27 mouse cellular contexts compared by ENCODE assay signal in the genomic region with DNA sequence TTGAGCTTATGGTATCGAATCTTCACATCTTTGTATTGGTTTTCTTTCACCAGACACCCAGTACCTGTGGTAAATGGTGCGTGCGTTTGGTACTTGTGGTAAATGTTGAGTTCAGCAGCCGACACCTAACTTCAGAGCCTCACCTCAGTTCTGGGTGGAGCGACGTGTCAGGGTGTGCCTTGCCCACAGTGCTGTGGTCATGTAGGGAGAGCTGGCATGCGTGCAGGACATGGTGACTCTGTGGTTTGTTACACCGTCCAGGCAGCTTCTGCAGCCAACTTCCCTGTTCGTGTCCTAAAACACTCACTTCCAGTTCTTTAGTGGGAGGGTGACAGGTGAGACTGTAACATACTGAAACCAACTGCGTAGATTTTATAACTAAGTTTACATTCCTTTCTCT.
DNase-seq lines count a peak whose midpoint lies in the region; ATAC-seq and TF ChIP-seq lines count a peak whose summit lies in the region.
"Had no signal": no experiment of that assay in that cellular context is flagged by ENCODE, and none has a peak within 500 bp of the region (broad histone marks: within the 10 kb centered on the region; RNA-seq: fewer than 3 reads in every experiment).

No protein-coding gene starts in this region.

- 0 out of 2 replicates have a peak overlapping the region, but pooled peaks have one; percentile 1 for H3K4me2 ChIP-seq in kidney, postnatal 0 days (ENCODE audit: low read length)
- H3K4me2 ChIP-seq in intestine, postnatal 0 days (replicated peaks; ENCODE audit: low read depth) = peak overlapping the region; percentile 48
- H3K4me2 ChIP-seq in stomach, embryonic 16.5 days (ENCODE audit: low read depth, low read length) = no peak overlapping the region
- H3K4me2 ChIP-seq: embryonic facial prominence, embryonic 12.5 days; heart, embryonic 12.5 days; limb, embryonic 13.5 days; liver, embryonic 12.5 days; lung, embryonic 14.5 days; neural tube, embryonic 13.5 days had no signal

- WGBS in kidney, postnatal 0 days = 68% methylated on average over 10 of the region's 10 CpGs
- 37% methylated on average over 10 of the region's 10 CpGs for WGBS in intestine, postnatal 0 days
- WGBS in stomach, embryonic 16.5 days = 75% methylated on average over 10 of the region's 10 CpGs

- no peak overlapping the region for H3K4me3 ChIP-seq in kidney, postnatal 0 days (replicated peaks; ENCODE audit: low read depth, low read length)
- H3K4me3 ChIP-seq in intestine, postnatal 0 days (ENCODE audit: low read depth, low read length) = no peak overlapping the region
- no peak overlapping the region for H3K4me3 ChIP-seq in stomach, embryonic 16.5 days (replicated peaks; ENCODE audit: low read length)
- H3K4me3 ChIP-seq in left cerebral cortex, adult 2 months = no peak overlapping the region
- H3K4me3 ChIP-seq: embryonic facial prominence, embryonic 12.5 days; heart, embryonic 12.5 days; limb, embryonic 13.5 days; liver, embryonic 12.5 days; midbrain, embryonic 10.5 days; myocyte; neural tube, embryonic 13.5 days had no signal

- DNase-seq in kidney, postnatal 0 days (ENCODE audit: low spot score) = no peak
- DNase-seq in kidney, postnatal 10 days = no peak
- no peak for DNase-seq in layer of hippocampus, adult 9-11 months
- no peak for DNase-seq in left cerebral cortex, adult 2 months (ENCODE audit: extremely low spot score in 1 of 2, low spot score in 2 of 2)
- DNase-seq: adrenal gland, adult 8-10 months; cerebellum, adult 11-12 months; cerebellum, postnatal 10 days; forebrain, postnatal 0 days; gastrocnemius, postnatal 14 days; heart, adult 18-20 months; heart, postnatal 10 days; kidney, adult 2 months; lung, embryonic 14.5 days; right cerebral cortex, postnatal 4 days had no signal

- H3K27me3 ChIP-seq in kidney, postnatal 0 days (ENCODE audit: insufficient read depth, low read length) = no peaks in the 10 kb centered on the region
- no peaks in the 10 kb centered on the region for H3K27me3 ChIP-seq in intestine, postnatal 0 days (replicated peaks; ENCODE audit: control insufficient read depth, insufficient read depth, low read length)
- no peaks in the 10 kb centered on the region for H3K27me3 ChIP-seq in stomach, embryonic 16.5 days (ENCODE audit: control insufficient read depth, insufficient read depth, low read length)
- H3K27me3 ChIP-seq: embryonic facial prominence, embryonic 12.5 days; heart, embryonic 12.5 days; limb, embryonic 13.5 days; liver, embryonic 12.5 days; neural tube, embryonic 13.5 days; Patski had no signal

- H3K36me3 ChIP-seq in kidney, postnatal 0 days (ENCODE audit: insufficient read depth, low read length) = 0 out of 2 replicates have a peak, but pooled peaks cover 4% of the 10 kb centered on the region
- no peaks in the 10 kb centered on the region; the same call in 1 of the 2 replicates for H3K36me3 ChIP-seq in intestine, postnatal 0 days (ENCODE audit: control insufficient read depth, insufficient read depth)
- 0 out of 2 replicates have a peak, but pooled peaks cover 4% of the 10 kb centered on the region for H3K36me3 ChIP-seq in stomach, embryonic 16.5 days (ENCODE audit: control insufficient read depth, insufficient read depth, low read length)
- H3K36me3 ChIP-seq: embryonic facial prominence, embryonic 12.5 days; G1E; liver, embryonic 12.5 days had no signal

- peaks cover 2% of the 10 kb centered on the region; the same call in 1 of the 2 replicates for H3K4me1 ChIP-seq in kidney, postnatal 0 days (replicated peaks; ENCODE audit: insufficient read depth, low read length)
- H3K4me1 ChIP-seq in intestine, postnatal 0 days (replicated peaks; ENCODE audit: control insufficient read depth, insufficient read depth, low read length) = no peaks in the 10 kb centered on the region; the same call in 1 of the 2 replicates
- peaks cover 14% of the 10 kb centered on the region for H3K4me1 ChIP-seq in stomach, embryonic 16.5 days (ENCODE audit: control insufficient read depth, insufficient read depth, low read length)
- H3K4me1 ChIP-seq: embryonic facial prominence, embryonic 12.5 days; limb, embryonic 13.5 days; midbrain, embryonic 10.5 days had no signal

- intact Hi-C loops in left cerebral cortex, adult 2 months (cut with DNase I) = loop anchor here (5.0 kb wide), 1 partner anchor 267 kb away; no protein-coding TSS in a partner anchor

- ATAC-seq in kidney, postnatal 0 days (replicated peaks; ENCODE audit: low FRiP score, low read depth) = no peak
- peak; percentile 78 for ATAC-seq in granulocyte monocyte progenitor cell, adult 5-6 weeks (replicated peaks; ENCODE audit: poor library complexity, severe bottlenecking)
- peak; percentile 56 for ATAC-seq in intestine, postnatal 0 days
- 0 out of 2 replicates have a peak, but pooled peaks have one; percentile 52 for ATAC-seq in stomach, embryonic 16.5 days (ENCODE audit: insufficient read depth, low FRiP score)
- ATAC-seq: forebrain, postnatal 0 days; liver, embryonic 12.5 days; midbrain, embryonic 16.5 days; Patski had no signal

- H3K27ac ChIP-seq in kidney, postnatal 0 days = peak overlapping the region; percentile 58
- H3K27ac ChIP-seq in intestine, postnatal 0 days (ENCODE audit: low read depth, low read length) = peak overlapping the region; percentile 79
- no peak overlapping the region for H3K27ac ChIP-seq in stomach, embryonic 16.5 days (ENCODE audit: low read length)
- H3K27ac ChIP-seq in left cerebral cortex, adult 2 months = no peak overlapping the region
- H3K27ac ChIP-seq: embryonic facial prominence, embryonic 12.5 days; limb, embryonic 13.5 days; liver, embryonic 12.5 days; midbrain, embryonic 10.5 days; neural tube, embryonic 13.5 days had no signal

- H3K9me3 ChIP-seq in kidney, postnatal 0 days (replicated peaks; ENCODE audit: low read length) = no peaks in the 10 kb centered on the region
- H3K9me3 ChIP-seq in intestine, postnatal 0 days (ENCODE audit: control insufficient read depth) = no peaks in the 10 kb centered on the region
- no peaks in the 10 kb centered on the region for H3K9me3 ChIP-seq in stomach, embryonic 16.5 days (replicated peaks; ENCODE audit: control insufficient read depth, low read length)
- H3K9me3 ChIP-seq: embryonic facial prominence, embryonic 12.5 days; heart, embryonic 12.5 days; limb, embryonic 13.5 days; liver, embryonic 12.5 days; midbrain, embryonic 10.5 days; neural tube, embryonic 13.5 days had no signal

- TF ChIP-seq CTCF in kidney, postnatal 0 days (IDR thresholded peaks at IDR 0.05; ENCODE audit: low read depth) = no peak
- no peak for TF ChIP-seq CTCF in intestine, postnatal 0 days (IDR thresholded peaks at IDR 0.05; ENCODE audit: low read depth)
- no peak for TF ChIP-seq CTCF in left cerebral cortex, adult 2 months (IDR thresholded peaks at IDR 0.05)

- no peak overlapping the region for H3K9ac ChIP-seq in kidney, postnatal 0 days (ENCODE audit: low read depth, low read length)
- H3K9ac ChIP-seq in intestine, postnatal 0 days (ENCODE audit: low read depth, low read length) = no peak overlapping the region
- H3K9ac ChIP-seq in stomach, embryonic 16.5 days (ENCODE audit: low read length) = no peak overlapping the region
- H3K9ac ChIP-seq: embryonic facial prominence, embryonic 12.5 days; forebrain, postnatal 0 days; heart, embryonic 12.5 days; limb, embryonic 13.5 days; liver, embryonic 12.5 days; lung, embryonic 14.5 days; neural tube, embryonic 13.5 days had no signal

Comparison
In these comparisons a context has a peak if more than half of its experiments do, and no peak if none do; other contexts are left out.
1. H3K27ac ChIP-seq: peak in kidney, postnatal 0 days (single experiment) and intestine, postnatal 0 days (single experiment); none in stomach, embryonic 16.5 days (single experiment) and left cerebral cortex, adult 2 months (single experiment).